Mouse (Mus musculus) lung, postnatal 0 days (tissue): ENCODE results near the gene Atp10b. TPM values are rescaled to one million over a fixed set of nuclear protein-coding genes. Genes with fewer than 3 reads are reported as not detected.
A peak's percentile ranks its signal among the peaks of the same experiment; 100 is the strongest.

Experiments used
- ATAC-seq: fragments of 200-750 bp; cut with Nextera tagmentation; 2 replicates; pipeline ENCODE4 v1.8.0; 2017; ENCODE audit warnings: moderate library complexity
- DNase-seq: peaks from one replicate; pipeline ENCODE4 v3.0.0-alpha.2; 2016; ENCODE audit warnings: low spot score
- H3K27ac ChIP-seq: fragments of 300-500 bp; sonication (generic); 2 replicates; pipeline ENCODE4 v1.5.1; 2014; ENCODE audit warnings: antibody characterized with exemption, mild to moderate bottlenecking, low read length, mixed read lengths
- H3K27me3 ChIP-seq: fragments of 300-500 bp; sonication (generic); replicated peaks from 2 replicates; pipeline ENCODE4 v1.6.1; 2014; ENCODE audit warnings: low read length, mixed read lengths; ENCODE audit not compliant: insufficient read depth
- H3K36me3 ChIP-seq: fragments of 300-500 bp; sonication (generic); 2 replicates; pipeline ENCODE4 v1.6.1; 2014; ENCODE audit warnings: low read length, mixed read lengths; ENCODE audit not compliant: insufficient read depth
- H3K4me1 ChIP-seq: fragments of 300-500 bp; sonication (generic); 2 replicates; pipeline ENCODE4 v1.6.1; 2014; ENCODE audit warnings: antibody characterized with exemption, low read depth, low read length, mixed read lengths; ENCODE audit not compliant: insufficient read depth
- H3K4me2 ChIP-seq: fragments of 300-500 bp; sonication (generic); replicated peaks from 2 replicates; pipeline ENCODE4 v1.6.1; 2014; ENCODE audit warnings: low read depth, mild to moderate bottlenecking, low read length, moderate library complexity, mixed read lengths
- H3K4me3 ChIP-seq: fragments of 300-500 bp; sonication (generic); 2 replicates; pipeline ENCODE4 v1.5.1; 2014; ENCODE audit warnings: low read depth, low read length
- H3K9ac ChIP-seq: fragments of 300-500 bp; sonication (generic); replicated peaks from 2 replicates; pipeline ENCODE4 v1.6.1; 2014; ENCODE audit warnings: low read depth, mild to moderate bottlenecking
- H3K9me3 ChIP-seq: fragments of 300-500 bp; sonication (generic); 2 replicates; pipeline ENCODE4 v1.6.1; 2016; ENCODE audit warnings: low read length, mixed read lengths
- CTCF ChIP-seq: IDR thresholded peaks from 2 replicates; pipeline ENCODE4 v1.5.1; 2016; ENCODE audit warnings: antibody characterized with exemption, mild to moderate bottlenecking
- EP300 ChIP-seq: IDR thresholded peaks from 2 replicates; pipeline ENCODE4 v1.6.1; 2016; ENCODE audit warnings: antibody characterized with exemption, mild to moderate bottlenecking, control low read depth
- WGBS: fragments of 180-500 bp; shearing (Covaris S2); extraction: QIAGEN DNeasy Blood & Tissue Kit; methylation state at CpG from one replicate; pipeline ENCODE4 v1.1.7; 2014; 5-methylcytosine and 5-hydroxymethylcytosine counted together
- polyA plus RNA-seq: library from polyadenylated mRNA; unstranded; fragments of >200 nt; fragmentation: Nextera tagmentation; extraction: Ambion mirVana; gene quantifications from 2 replicates; pipeline ENCODE4 v1.2.1, GENCODE M21; 2015

Atp10b gene
- polyA plus RNA-seq, 1 experiment from 2014 or later, result 0.16 TPM

GRCm38 (mm10) chr11:43257781-43258180 lies 108.1 kb downstream of the Atp10b start:
- Histone ChIP-seq H3K27ac (no peak overlapping the region), H3K27me3 (no peaks in the 10 kb centered on the region), H3K9ac (no peak overlapping the region), H3K9me3 (no peaks in the 10 kb centered on the region), H3K4me2 (no peak overlapping the region), H3K4me1 (no peaks in the 10 kb centered on the region), H3K36me3 (no peaks in the 10 kb centered on the region), H3K4me3 (no peak overlapping the region)
- no peak for TF ChIP-seq CTCF
- no peak for TF ChIP-seq EP300
- WGBS, result 40% methylated on average over 7 of the region's 7 CpGs
- DNase-seq (peak; percentile 26), ATAC-seq (peak; percentile 48; the same call in 1 of the 2 replicates)

- H3K4me1 ChIP-seq, result no peaks in the 10 kb centered on the region
- DNase-seq (peak; percentile 46), ATAC-seq (peak; percentile 54; the same call in 1 of the 2 replicates)
- H3K4me3 ChIP-seq, result no peak overlapping the region
- H3K9me3 ChIP-seq, result no peaks in the 10 kb centered on the region
- WGBS, result 48% methylated on average over 3 of the region's 3 CpGs
- no peaks in the 10 kb centered on the region for H3K27me3 ChIP-seq
- no peaks in the 10 kb centered on the region for H3K36me3 ChIP-seq
- no peak overlapping the region for H3K4me2 ChIP-seq
- TF ChIP-seq EP300 (no peak), CTCF (peak; percentile 90)
- H3K27ac ChIP-seq, result no peak overlapping the region
- no peak overlapping the region for H3K9ac ChIP-seq
These were observed 114.0 kb downstream of the Atp10b start for GRCm38 (mm10) chr11:43263548-43264218.

- Histone ChIP-seq H3K9me3 (no peaks in the 10 kb centered on the region), H3K4me3 (no peak overlapping the region), H3K27me3 (no peaks in the 10 kb centered on the region), H3K36me3 (no peaks in the 10 kb centered on the region), H3K9ac (no peak overlapping the region), H3K27ac (no peak overlapping the region), H3K4me1 (no peaks in the 10 kb centered on the region), H3K4me2 (no peak overlapping the region)
- no peak for ATAC-seq
- no peak for TF ChIP-seq EP300
- WGBS, result 73% methylated on average over 3 of the region's 3 CpGs
- no peak for DNase-seq
These were observed 117.8 kb downstream of the Atp10b start for GRCm38 (mm10) chr11:43267505-43267904.

- Histone ChIP-seq H3K9me3 (no peaks in the 10 kb centered on the region), H3K27me3 (no peaks in the 10 kb centered on the region), H3K4me3 (no peak overlapping the region), H3K4me2 (no peak overlapping the region), H3K4me1 (no peaks in the 10 kb centered on the region), H3K27ac (no peak overlapping the region), H3K9ac (no peak overlapping the region), H3K36me3 (no peaks in the 10 kb centered on the region)
- WGBS, result 80% methylated on average over 6 of the region's 6 CpGs
- TF ChIP-seq CTCF, result no peak
- no peak for TF ChIP-seq EP300
- no peak for ATAC-seq
- DNase-seq, result no peak
These were observed 120.0 kb downstream of the Atp10b start for GRCm38 (mm10) chr11:43269503-43270255.

GRCm38 (mm10) chr11:43270256-43270806 lies 120.7 kb downstream of the Atp10b start:
- 80% methylated on average over 10 of the region's 10 CpGs for WGBS
- H3K4me2 ChIP-seq, result no peak overlapping the region
- no peak overlapping the region for H3K9ac ChIP-seq
- no peak for ATAC-seq
- TF ChIP-seq CTCF (no peak), EP300 (no peak)
- H3K27ac ChIP-seq, result no peak overlapping the region
- no peak for DNase-seq
- H3K27me3 ChIP-seq, result no peaks in the 10 kb centered on the region
- H3K36me3 ChIP-seq, result no peaks in the 10 kb centered on the region
- no peak overlapping the region for H3K4me3 ChIP-seq
- no peaks in the 10 kb centered on the region for H3K4me1 ChIP-seq
- H3K9me3 ChIP-seq, result no peaks in the 10 kb centered on the region

GRCm38 (mm10) chr11:43273896-43274295 lies 124.2 kb downstream of the Atp10b start:
- Histone ChIP-seq H3K9me3 (no peaks in the 10 kb centered on the region), H3K4me2 (no peak overlapping the region), H3K27me3 (no peaks in the 10 kb centered on the region), H3K27ac (no peak overlapping the region), H3K9ac (no peak overlapping the region), H3K4me3 (no peak overlapping the region), H3K4me1 (no peaks in the 10 kb centered on the region), H3K36me3 (no peaks in the 10 kb centered on the region)
- no peak for TF ChIP-seq CTCF
- no peak for TF ChIP-seq EP300
- ATAC-seq (no peak), DNase-seq (no peak)
